Mouse (Mus musculus): ENCODE results near the gene Gm40460.
"Not testable (repeated sequence)": the region's sequence is repeated elsewhere in the genome, so short reads cannot be mapped to it uniquely, and the experiment has no call there.

Gene Gm40460

GRCm38 (mm10) chr7:142240978-142241377 lies at the start of gene Gm40460:
TSS of gene Gm40460 (minus strand) at chr7:142241078.
- DNase-seq (ENCODE audit: extremely low spot score), result no peak

- DNase-seq (ENCODE audit: extremely low spot score), result peak; percentile 15
These were observed 45.2 kb upstream of the Gm40460 start for GRCm38 (mm10) chr7:142285910-142286612.

- DNase-seq (ENCODE audit: extremely low spot score), result no peak
These were observed 44.4 kb upstream of the Gm40460 start for GRCm38 (mm10) chr7:142285130-142285835.

GRCm38 (mm10) chr7:142284615-142285080 lies 43.8 kb upstream of the Gm40460 start:
- DNase-seq (ENCODE audit: extremely low spot score), result peak; percentile 94

- DNase-seq (ENCODE audit: extremely low spot score), result peak; percentile 85
These were observed 43.2 kb upstream of the Gm40460 start for GRCm38 (mm10) chr7:142284023-142284591.

- DNase-seq (ENCODE audit: extremely low spot score), result peak; percentile 22
These were observed 42.0 kb upstream of the Gm40460 start for GRCm38 (mm10) chr7:142282847-142283246.

- not testable (repeated sequence) for DNase-seq (ENCODE audit: extremely low spot score)
These were observed 38.4 kb upstream of the Gm40460 start for GRCm38 (mm10) chr7:142279291-142279690.

- peak; percentile 57 for DNase-seq (ENCODE audit: extremely low spot score)
These were observed 37.3 kb upstream of the Gm40460 start for GRCm38 (mm10) chr7:142278183-142278582.

- not testable (repeated sequence) for DNase-seq (ENCODE audit: extremely low spot score)
These were observed 33.4 kb upstream of the Gm40460 start, which contains the start of gene Gm4559 for GRCm38 (mm10) chr7:142274263-142274662. TSS of gene Gm4559 (minus strand) at chr7:142274363.

- not testable (repeated sequence) for DNase-seq (ENCODE audit: extremely low spot score)
These were observed 17.4 kb upstream of the Gm40460 start, which contains the start of gene Gm2431 for GRCm38 (mm10) chr7:142258254-142258653. TSS of gene Gm2431 (minus strand) at chr7:142258354.

GRCm38 (mm10) chr7:142255517-142255916 lies 14.6 kb upstream of the Gm40460 start:
- no peak for DNase-seq (ENCODE audit: extremely low spot score)

GRCm38 (mm10) chr7:142249824-142250223 lies 8.9 kb upstream of the Gm40460 start:
- DNase-seq (ENCODE audit: extremely low spot score), result peak; percentile 33

- DNase-seq (ENCODE audit: extremely low spot score), result no peak
These were observed 9.3 kb downstream of the Gm40460 start for GRCm38 (mm10) chr7:142231540-142231939.

- not testable (repeated sequence) for DNase-seq (ENCODE audit: extremely low spot score)
These were observed 11.0 kb downstream of the Gm40460 start, which contains the start of gene Krtap5-5 for GRCm38 (mm10) chr7:142229871-142230270. TSS of gene Krtap5-5 (minus strand) at chr7:142229971.

GRCm38 (mm10) chr7:142224518-142224917 lies 16.4 kb downstream of the Gm40460 start:
- DNase-seq (ENCODE audit: extremely low spot score), result peak; percentile 10

GRCm38 (mm10) chr7:142212136-142212535 lies 28.7 kb downstream of the Gm40460 start:
- not testable (repeated sequence) for DNase-seq (ENCODE audit: extremely low spot score)

GRCm38 (mm10) chr7:142211559-142211958 lies 29.3 kb downstream of the Gm40460 start, which contains the start of gene Gm7579:
TSS of gene Gm7579 (plus strand) at chr7:142211859.
- no peak for DNase-seq (ENCODE audit: extremely low spot score)

GRCm38 (mm10) chr7:142206891-142207290 lies 34.0 kb downstream of the Gm40460 start:
- not testable (repeated sequence) for DNase-seq (ENCODE audit: extremely low spot score)

GRCm38 (mm10) chr7:142205488-142205887 lies 35.4 kb downstream of the Gm40460 start:
- DNase-seq (ENCODE audit: extremely low spot score), result no peak

- DNase-seq (ENCODE audit: extremely low spot score), result no peak
These were observed 39.8 kb downstream of the Gm40460 start, which contains the start of gene Krtap5-3 for GRCm38 (mm10) chr7:142201064-142201463. TSS of gene Krtap5-3 (plus strand) at chr7:142201364.

GRCm38 (mm10) chr7:142198748-142199147 lies 42.1 kb downstream of the Gm40460 start:
- no peak for DNase-seq (ENCODE audit: extremely low spot score)
